Mouse (Mus musculus): Measurements from ENCODE around the gene Aurkaip1.
A peak's percentile ranks its signal among the peaks of the same experiment; 100 is the strongest.

The Aurkaip1 gene

GRCm38 (mm10) chr4:155829866-155830265, 1.2 kb upstream of the Aurkaip1 start:
- no peak for DNase-seq (ENCODE audit: low spot score)

- no peak for DNase-seq (ENCODE audit: low spot score)
Observed at GRCm38 (mm10) chr4:155830596-155830995, 476 bp upstream of the Aurkaip1 start.

GRCm38 (mm10) chr4:155831831-155832230, 759 bp downstream of the Aurkaip1 start:
- DNase-seq (ENCODE audit: low spot score): no peak

- no peak for DNase-seq (ENCODE audit: low spot score)
Observed at GRCm38 (mm10) chr4:155832321-155832720, 1.2 kb downstream of the Aurkaip1 start.

GRCm38 (mm10) chr4:155833234-155833633, 2.2 kb downstream of the Aurkaip1 start:
- no peak for DNase-seq (ENCODE audit: low spot score)

- peak; percentile 74 for DNase-seq (ENCODE audit: low spot score)
Observed at GRCm38 (mm10) chr4:155833836-155834235, 2.8 kb downstream of the Aurkaip1 start.

- no peak for DNase-seq (ENCODE audit: low spot score)
Observed at GRCm38 (mm10) chr4:155837404-155838010, 6.4 kb downstream of the Aurkaip1 start.

- no peak for DNase-seq (ENCODE audit: low spot score)
Observed at GRCm38 (mm10) chr4:155838187-155839153, 7.4 kb downstream of the Aurkaip1 start.

GRCm38 (mm10) chr4:155839483-155839910, 8.4 kb downstream of the Aurkaip1 start, which contains the start of gene Mxra8:
TSS of gene Mxra8 (plus strand) at chr4:155839680.
- DNase-seq (ENCODE audit: low spot score): peak; percentile 93

- DNase-seq (ENCODE audit: low spot score): peak; percentile 12
Observed at GRCm38 (mm10) chr4:155840076-155841002, 9.3 kb downstream of the Aurkaip1 start.

GRCm38 (mm10) chr4:155841003-155841454, 10.0 kb downstream of the Aurkaip1 start:
- peak; percentile 71 for DNase-seq (ENCODE audit: low spot score)

- peak; percentile 21 for DNase-seq (ENCODE audit: low spot score)
Observed at GRCm38 (mm10) chr4:155841651-155842270, 10.7 kb downstream of the Aurkaip1 start.

- no peak for DNase-seq (ENCODE audit: low spot score)
Observed at GRCm38 (mm10) chr4:155843231-155843630, 12.2 kb downstream of the Aurkaip1 start.

GRCm38 (mm10) chr4:155846871-155847578, 16.0 kb downstream of the Aurkaip1 start, which contains the start of gene Dvl1:
TSS of gene Dvl1 (plus strand) at chr4:155847402.
- peak; percentile 84 for DNase-seq (ENCODE audit: low spot score)

GRCm38 (mm10) chr4:155847591-155848352, 16.7 kb downstream of the Aurkaip1 start:
- DNase-seq (ENCODE audit: low spot score): peak; percentile 63

- peak; percentile 45 for DNase-seq (ENCODE audit: low spot score)
Observed at GRCm38 (mm10) chr4:155848434-155849095, 17.5 kb downstream of the Aurkaip1 start.

- no peak for DNase-seq (ENCODE audit: low spot score)
Observed at GRCm38 (mm10) chr4:155849391-155849790, 18.3 kb downstream of the Aurkaip1 start.

- no peak for DNase-seq (ENCODE audit: low spot score)
Observed at GRCm38 (mm10) chr4:155849792-155850451, 18.9 kb downstream of the Aurkaip1 start.

GRCm38 (mm10) chr4:155851368-155851767, 20.3 kb downstream of the Aurkaip1 start:
- DNase-seq (ENCODE audit: low spot score): no peak

All from embryo, embryonic 10 days (tissue).